14 mouse cellular contexts compared by ENCODE assay signal in the genomic region with DNA sequence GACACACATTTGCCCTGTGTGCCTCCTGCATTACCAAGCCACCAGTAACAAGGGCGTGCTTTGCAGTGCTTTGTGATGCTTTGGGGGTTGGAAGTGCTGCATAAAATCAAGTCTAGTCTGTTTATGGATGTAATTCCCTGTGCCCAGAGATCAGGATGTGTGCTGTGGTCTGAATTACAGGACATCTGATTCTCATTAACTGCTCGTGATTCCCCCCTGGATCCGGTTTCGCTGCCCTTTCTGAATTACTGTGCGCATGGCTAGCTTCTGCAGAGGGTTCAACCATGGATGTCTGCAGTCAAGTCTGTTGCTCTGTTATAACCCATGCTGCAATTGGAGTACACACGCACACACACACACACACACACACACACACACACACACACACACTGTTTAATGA. TPM values are rescaled to one million over a fixed set of nuclear protein-coding genes. Genes with fewer than 3 reads are reported as not detected.
DNase-seq lines count a peak whose midpoint lies in the region; ATAC-seq and TF ChIP-seq lines count a peak whose summit lies in the region.
"Had no signal": no experiment of that assay in that cellular context is flagged by ENCODE, and none has a peak within 500 bp of the region (broad histone marks: within the 10 kb centered on the region; RNA-seq: fewer than 3 reads in every experiment).

No protein-coding gene starts in this region.

- no peak for TF ChIP-seq POLR2A in brain, embryonic 14.5 days (IDR thresholded peaks at IDR 0.05; ENCODE audit: borderline replicate concordance, extremely low read depth, insufficient read depth, insufficient read length, poor library complexity, severe bottlenecking)

- no peaks in the 10 kb centered on the region for H3K36me3 ChIP-seq in kidney, embryonic 16.5 days (ENCODE audit: insufficient read depth, low read length)
- H3K36me3 ChIP-seq in embryonic facial prominence, embryonic 12.5 days, result no peaks in the 10 kb centered on the region
- H3K36me3 ChIP-seq: hindbrain, embryonic 12.5 days; liver, embryonic 15.5 days had no signal

- H3K9me3 ChIP-seq in kidney, embryonic 16.5 days (ENCODE audit: low read length), result no peaks in the 10 kb centered on the region
- H3K9me3 ChIP-seq in embryonic facial prominence, embryonic 12.5 days, result no peaks in the 10 kb centered on the region
- H3K9me3 ChIP-seq: hindbrain, embryonic 12.5 days; liver, embryonic 15.5 days had no signal

- TF ChIP-seq CTCF in brain, embryonic 14.5 days (IDR thresholded peaks at IDR 0.05; ENCODE audit: borderline replicate concordance, extremely low read depth, insufficient read depth, insufficient read length), result no peak

- H3K4me2 ChIP-seq in kidney, embryonic 16.5 days (replicated peaks; ENCODE audit: low read depth, low read length), result no peak overlapping the region
- peak overlapping the region; percentile 11; the same call in 1 of the 2 replicates for H3K4me2 ChIP-seq in embryonic facial prominence, embryonic 12.5 days (replicated peaks)
- H3K4me2 ChIP-seq: hindbrain, embryonic 12.5 days; liver, embryonic 15.5 days had no signal

- no peak for DNase-seq in kidney, postnatal 36 days
- DNase-seq in brain, embryonic 14.5 days (ENCODE audit: low read depth), result peak; percentile 8
- DNase-seq in mesoderm, embryonic 11.5 days (ENCODE audit: low read depth, low spot score), result peak; percentile 76
- DNase-seq in urinary bladder, adult 18-20 months (ENCODE audit: low spot score in 2 of 2), result no peak
- no peak for DNase-seq in adrenal gland, adult 8-10 months
- DNase-seq: adrenal gland, postnatal 25 days; cerebellum, adult 11 months; kidney, postnatal 14 days; thymus, adult 2 months had no signal

- H3K4me3 ChIP-seq in kidney, embryonic 16.5 days (ENCODE audit: low read length), result no peak overlapping the region
- H3K4me3 ChIP-seq in embryonic facial prominence, embryonic 12.5 days, result no peak overlapping the region
- H3K4me3 ChIP-seq: hindbrain, embryonic 12.5 days; left cerebral cortex, adult 2 months; liver, embryonic 15.5 days had no signal

- ATAC-seq in kidney, embryonic 16.5 days (ENCODE audit: low FRiP score, low TSS enrichment), result peak; percentile 77
- ATAC-seq in embryonic facial prominence, embryonic 12.5 days (ENCODE audit: insufficient number of reproducible peaks, insufficient read depth, low FRiP score, low TSS enrichment), result peak; percentile 86

- H3K9ac ChIP-seq in kidney, embryonic 16.5 days (replicated peaks; ENCODE audit: low read length), result no peak overlapping the region
- no peak overlapping the region for H3K9ac ChIP-seq in embryonic facial prominence, embryonic 12.5 days
- H3K9ac ChIP-seq: hindbrain, embryonic 12.5 days; liver, embryonic 15.5 days had no signal

- 0 out of 2 replicates have a peak, but pooled peaks cover 3% of the 10 kb centered on the region for H3K4me1 ChIP-seq in kidney, embryonic 16.5 days (ENCODE audit: insufficient read depth, low read length)
- H3K4me1 ChIP-seq in embryonic facial prominence, embryonic 12.5 days, result peaks cover 35% of the 10 kb centered on the region
- H3K4me1 ChIP-seq: liver, embryonic 15.5 days had no signal

- no peaks in the 10 kb centered on the region for H3K27me3 ChIP-seq in kidney, embryonic 16.5 days (ENCODE audit: insufficient read depth, low read length)
- H3K27me3 ChIP-seq in embryonic facial prominence, embryonic 12.5 days, result no peaks in the 10 kb centered on the region
- H3K27me3 ChIP-seq: hindbrain, embryonic 12.5 days; liver, embryonic 15.5 days had no signal

- 21% methylated on average over 6 of the region's 6 CpGs for WGBS in kidney, embryonic 16.5 days
- WGBS in embryonic facial prominence, embryonic 12.5 days, result 17% methylated on average over 6 of the region's 6 CpGs

- H3K27ac ChIP-seq in kidney, embryonic 16.5 days (ENCODE audit: low read length), result no peak overlapping the region
- H3K27ac ChIP-seq in embryonic facial prominence, embryonic 12.5 days, result peak overlapping the region; percentile 85
- H3K27ac ChIP-seq: hindbrain, embryonic 12.5 days; left cerebral cortex, adult 2 months; liver, embryonic 15.5 days had no signal

RNA-seq across cellular contexts. Expression of gene Magi1, which starts 52.5 kb away (rescaled TPM):
- polyA plus RNA-seq in kidney, embryonic 16.5 days (2015; fragmentation: Nextera tagmentation; extraction: Ambion mirVana), result 7.0 and 9.8 TPM in 2 replicates
- 53.7 and 74.6 TPM in 2 replicates for polyA plus RNA-seq in brain, embryonic 14.5 days (2012; rRNA removed)
- 19.7 and 19.9 TPM in 2 replicates for polyA plus RNA-seq in embryonic facial prominence, embryonic 12.5 days (2016; fragmentation: Nextera tagmentation; extraction: Ambion mirVana)
- 10 to 100 TPM; 16.5 to 69.9 (median 38.8) TPM for total RNA-seq in adrenal gland, adult 8-10 months (2022)

Comparison
In these comparisons a context has a peak if more than half of its experiments do, and no peak if none do; other contexts are left out.
1. DNase-seq: peak in brain, embryonic 14.5 days (single experiment) and mesoderm, embryonic 11.5 days (single experiment); none in kidney, postnatal 36 days (0 of 2), urinary bladder, adult 18-20 months (0 of 2) and adrenal gland, adult 8-10 months (single experiment).